Mouse (Mus musculus) thymus, adult 2 months (tissue): ENCODE data around the gene Atxn10.

Experiments used
- CTCF ChIP-seq: fragments of 200-500 bp; IDR thresholded peaks from 2 replicates; pipeline ENCODE4 v1.5.1; 2012; ENCODE audit warnings: mild to moderate bottlenecking, control low read depth, low read length, moderate library complexity, borderline replicate concordance; ENCODE audit not compliant: control insufficient read depth, poor library complexity, insufficient read depth; ENCODE audit errors: extremely low read depth
- POLR2A ChIP-seq: fragments of 200-500 bp; IDR thresholded peaks from 2 replicates; pipeline ENCODE4 v1.6.1; 2012; ENCODE audit warnings: mild to moderate bottlenecking, low read length, control low read depth, moderate library complexity; ENCODE audit not compliant: control insufficient read depth, poor library complexity, insufficient read depth; ENCODE audit errors: extremely low read depth

GRCm38 (mm10) chr15:85359483-85359882 lies 23.4 kb downstream of the Atxn10 start:
- no peak for TF ChIP-seq POLR2A
- no peak for TF ChIP-seq CTCF
